Mouse (Mus musculus) left cerebral cortex, postnatal 14 days (tissue): ENCODE results near the gene Fdxr. TPM values are rescaled to one million over a fixed set of nuclear protein-coding genes. Genes with fewer than 3 reads are reported as not detected.
A peak's percentile ranks its signal among the peaks of the same experiment; 100 is the strongest.

Experiments used
- DNase-seq, 2 experiments: peaks; one replicate each; pipeline ENCODE4 v3.0.0; 2021 to 2022; ENCODE audit warnings: low spot score in 2 of 2, mixed read lengths in 1 of 2
- intact Hi-C: fragments of 180-260 bp; cut with DNase I; formaldehyde crosslinking; loops from one replicate; pipeline ENCODE4 v1.15.1; 2025
- total RNA-seq, 2 experiments: library from RNA; stranded (reverse); gene quantifications; 2 replicates each; pipeline ENCODE4 v1.2.3; 2021

Gene Fdxr
- total RNA-seq, 2 experiments from 2014 or later = 19.6 to 20.8 TPM

DNA sequence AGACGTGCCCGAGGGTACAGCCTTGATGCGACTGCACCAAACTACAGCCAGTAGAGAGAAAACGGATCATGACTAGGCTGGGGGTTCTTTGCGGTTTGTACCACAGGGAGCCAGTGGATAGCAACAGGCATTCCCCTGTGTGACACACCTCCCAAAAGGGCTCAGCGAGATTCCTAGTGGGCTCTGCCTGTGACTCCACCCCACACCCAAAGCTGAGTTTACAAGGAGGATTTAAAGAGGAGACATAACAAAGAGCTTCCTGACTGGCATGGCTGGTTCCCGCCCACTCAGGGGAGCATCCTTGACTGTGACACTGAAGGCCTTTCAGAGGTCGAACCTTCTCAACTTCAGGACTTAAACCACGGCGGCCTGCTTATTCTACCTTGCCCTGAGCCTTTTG lies 14.7 kb upstream of the Fdxr start:
- intact Hi-C loops = no loop called here
- DNase-seq = no peak

- peak in 1 of 2 experiments; percentile 69 for DNase-seq
- intact Hi-C loops = no loop called here
Measured at GRCm38 (mm10) chr11:115290919-115291318, 14.1 kb upstream of the Fdxr start.

- intact Hi-C loops = no loop called here
- DNase-seq = no peak
Measured at GRCm38 (mm10) chr11:115290314-115290713, 13.5 kb upstream of the Fdxr start.

DNA sequence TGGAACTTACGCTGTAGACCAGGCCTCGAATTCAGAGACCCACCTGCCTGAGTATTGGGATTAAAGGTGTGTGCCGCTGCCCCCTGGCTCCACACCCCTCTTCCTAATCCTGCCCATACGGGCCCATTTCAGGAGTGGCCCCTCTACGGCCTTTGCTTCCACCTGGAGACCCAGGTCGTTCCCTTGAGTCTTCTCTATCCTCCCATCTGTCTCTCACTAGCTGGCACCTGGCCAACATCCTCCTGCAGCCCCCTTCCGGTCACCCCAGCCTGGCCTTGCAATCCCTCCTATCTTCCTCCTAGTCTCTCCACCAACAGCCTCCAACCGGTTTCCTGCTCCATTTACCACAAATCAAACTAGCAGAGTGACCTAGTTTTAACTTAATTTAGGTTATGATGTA lies 13.0 kb upstream of the Fdxr start:
- intact Hi-C loops = no loop called here
- no peak for DNase-seq

GRCm38 (mm10) chr11:115288305-115288704 lies 11.5 kb upstream of the Fdxr start:
- DNase-seq = no peak
- intact Hi-C loops = no loop called here

DNA sequence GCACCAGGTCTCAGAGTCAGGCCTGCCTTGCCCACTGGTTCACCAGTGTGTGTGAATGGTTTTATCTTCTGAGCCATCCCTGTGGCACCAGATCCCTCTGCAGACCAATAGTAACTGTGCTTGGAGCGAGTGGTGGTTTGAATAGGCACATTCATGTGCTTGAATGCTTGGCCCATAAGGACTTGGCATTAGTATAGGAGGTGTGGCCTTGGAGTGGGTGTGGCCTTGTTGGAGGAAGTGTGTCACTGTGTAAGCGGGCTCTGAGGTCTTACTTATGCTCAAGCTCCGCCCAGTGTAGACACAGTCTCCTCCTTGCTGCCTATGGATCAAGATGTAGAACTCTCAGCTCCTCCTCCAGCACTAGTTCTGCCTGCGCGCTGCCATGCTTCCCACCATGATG lies 10.5 kb upstream of the Fdxr start:
- no peak for DNase-seq

DNA sequence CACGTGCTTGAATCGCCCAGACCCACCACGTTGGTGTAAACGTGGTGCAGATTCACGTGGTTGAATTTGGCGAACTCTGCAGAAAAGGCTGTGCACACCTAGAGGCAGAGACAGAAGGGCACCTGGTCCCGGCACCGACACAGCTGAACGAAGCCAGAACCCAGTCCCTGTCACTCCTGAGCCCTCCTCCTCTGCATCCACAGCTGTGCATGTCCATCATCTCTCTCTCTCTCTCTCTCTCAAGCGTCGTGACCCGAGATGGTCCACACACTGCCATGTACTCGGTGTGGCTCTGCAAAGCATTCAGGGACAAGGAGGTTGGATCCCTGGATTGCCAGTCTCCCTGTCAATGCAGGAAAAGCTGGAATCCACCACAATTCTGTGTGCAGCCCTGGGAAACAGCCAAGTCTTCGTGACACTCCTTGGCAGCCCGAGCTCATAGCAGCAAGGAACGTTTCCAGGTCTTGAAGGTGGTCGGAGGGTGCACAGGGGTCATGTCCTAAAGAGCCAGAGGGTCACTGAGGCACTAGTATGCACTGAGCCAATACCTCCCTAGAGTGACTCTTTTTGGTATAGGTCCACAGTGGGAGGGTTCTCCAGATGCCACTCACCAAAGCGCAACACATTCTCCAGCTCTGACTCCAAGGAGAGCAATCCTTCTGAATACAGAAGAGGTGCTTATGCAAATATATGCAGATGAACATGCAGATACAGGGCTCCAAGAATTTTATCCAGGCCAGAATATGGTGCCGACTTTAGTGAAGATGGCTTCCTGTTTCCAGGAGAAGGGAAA lies 9.5 kb upstream of the Fdxr start:
- peak in 1 of 2 experiments; percentile 73 for DNase-seq
- intact Hi-C loops = no loop called here

More for the DNA sequence above, 10.5 kb upstream of the Fdxr start:
- intact Hi-C loops = no loop called here

DNA sequence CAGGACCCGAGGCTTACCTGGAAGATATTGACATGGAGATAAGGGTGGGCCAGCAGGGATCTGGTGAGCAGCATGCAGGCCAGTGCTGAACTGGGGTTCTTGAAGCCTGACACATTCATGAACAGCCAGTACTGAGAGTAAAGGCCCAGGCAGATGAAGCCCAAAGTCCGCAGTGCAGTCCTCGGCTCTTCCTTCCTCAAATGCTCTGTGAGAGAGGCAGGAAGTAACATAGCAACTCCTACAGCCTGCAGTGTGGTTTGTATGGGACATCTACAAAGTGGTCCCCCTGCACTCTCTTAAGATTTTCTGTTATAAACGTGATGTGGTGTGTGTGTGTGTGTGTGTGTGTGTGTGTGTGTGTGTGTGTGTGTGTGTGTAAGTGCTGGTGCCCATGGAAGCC lies 8.4 kb upstream of the Fdxr start:
- intact Hi-C loops = no loop called here
- DNase-seq = no peak

- intact Hi-C loops = no loop called here
- DNase-seq = no peak
Measured at GRCm38 (mm10) chr11:115283891-115284620, 7.2 kb upstream of the Fdxr start.

DNA sequence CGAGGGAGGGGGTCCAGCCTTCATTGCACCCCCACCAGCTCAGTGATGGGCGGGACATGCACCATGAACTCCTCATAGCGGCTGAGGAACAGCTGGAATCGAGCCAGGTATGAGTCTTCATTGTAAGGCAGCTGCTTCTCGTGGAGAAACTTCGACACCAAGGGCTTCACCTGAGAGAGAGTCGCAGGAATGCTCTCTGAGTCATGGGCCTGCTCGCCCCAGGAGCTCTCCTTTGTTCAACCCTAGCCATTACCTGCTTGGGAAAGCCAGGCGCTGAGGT lies 6.6 kb upstream of the Fdxr start:
- no peak for DNase-seq
- intact Hi-C loops = no loop called here

- intact Hi-C loops = no loop called here
- no peak for DNase-seq
Measured at GRCm38 (mm10) chr11:115282723-115283485, 6.1 kb upstream of the Fdxr start.

DNA sequence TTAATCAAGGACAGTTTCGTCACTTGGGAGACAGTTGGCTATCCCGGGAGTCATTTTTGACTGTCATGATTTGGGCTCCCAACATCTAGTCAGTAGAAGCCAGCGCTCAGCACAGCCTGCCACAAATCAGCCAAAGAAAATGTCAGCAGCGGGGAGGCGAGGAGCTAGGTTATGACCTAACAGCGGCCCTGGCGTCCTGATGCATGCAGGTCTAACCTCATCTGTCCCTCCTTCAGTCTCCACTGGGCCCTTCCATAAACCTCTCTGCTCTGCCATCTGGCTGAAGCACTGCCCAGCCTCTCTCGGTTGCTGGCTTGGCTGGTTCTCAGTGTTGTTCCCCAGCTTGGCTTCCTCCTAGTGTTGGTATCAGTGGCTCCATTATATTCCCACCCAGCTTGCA lies 5.4 kb upstream of the Fdxr start:
- intact Hi-C loops = no loop called here
- peak in 1 of 2 experiments; percentile 47 for DNase-seq

DNA sequence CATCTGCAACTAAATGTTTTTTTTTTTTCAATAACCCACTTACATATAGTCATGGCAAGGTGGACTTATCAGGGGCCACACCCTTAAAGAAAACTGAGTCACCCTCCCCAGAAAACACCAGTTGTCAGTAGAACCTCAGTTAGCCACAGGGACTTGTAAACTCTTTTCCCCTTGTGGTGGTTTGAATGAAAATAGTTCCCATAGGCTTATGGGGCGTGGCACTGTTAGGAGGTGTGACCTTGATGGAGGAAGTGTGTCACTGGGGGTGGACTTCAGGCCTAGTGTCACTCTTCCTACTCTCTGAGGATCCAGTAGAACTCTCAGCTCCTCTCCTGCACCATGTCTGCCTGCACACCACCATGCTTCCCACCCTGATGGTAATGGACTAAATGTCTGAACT lies 2.9 kb upstream of the Fdxr start:
- intact Hi-C loops = no loop called here
- no peak for DNase-seq

DNA sequence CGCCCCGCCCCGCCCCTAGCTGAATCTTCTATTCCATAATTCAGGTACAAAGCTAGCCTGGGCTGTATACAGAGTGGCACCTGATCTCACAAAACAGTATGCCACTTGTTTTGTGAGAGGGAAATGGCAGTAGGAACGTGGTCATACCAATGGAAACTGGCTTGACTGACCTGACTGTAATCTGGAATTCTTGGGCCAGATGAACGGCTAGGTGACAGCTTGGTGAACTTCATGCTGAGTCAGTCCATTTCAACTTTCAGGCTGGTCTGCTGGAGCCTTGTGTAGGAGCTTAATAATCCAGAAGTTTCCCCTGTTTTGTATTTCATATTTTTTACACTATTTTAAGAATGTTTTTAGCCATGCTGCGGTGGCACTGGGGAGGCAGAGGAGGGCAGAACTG lies 1.3 kb upstream of the Fdxr start:
- DNase-seq = no peak
- intact Hi-C loops = no loop called here

- no peak for DNase-seq
- intact Hi-C loops = no loop called here
Measured at GRCm38 (mm10) chr11:115277604-115277975, 740 bp upstream of the Fdxr start.

- intact Hi-C loops = no loop called here
- DNase-seq = no peak
Measured at GRCm38 (mm10) chr11:115275954-115276353, 896 bp downstream of the Fdxr start.

GRCm38 (mm10) chr11:115275509-115275908 lies 1.3 kb downstream of the Fdxr start:
- no peak for DNase-seq
- intact Hi-C loops = no loop called here

GRCm38 (mm10) chr11:115274771-115275170 lies 2.1 kb downstream of the Fdxr start:
- DNase-seq = no peak
- intact Hi-C loops = loop anchor here (5.0 kb wide), 1 partner anchor 192 kb away; no protein-coding TSS in a partner anchor

GRCm38 (mm10) chr11:115274178-115274577 lies 2.7 kb downstream of the Fdxr start:
- no peak for DNase-seq
- intact Hi-C loops = loop anchor here (5.0 kb wide), 1 partner anchor 192 kb away; no protein-coding TSS in a partner anchor

GRCm38 (mm10) chr11:115273735-115274134 lies 3.1 kb downstream of the Fdxr start:
- no peak for DNase-seq
- intact Hi-C loops = loop anchor here (5.0 kb wide), 1 partner anchor 191 kb away; no protein-coding TSS in a partner anchor
